Mouse (Mus musculus): Measurements from ENCODE around the gene Mrc1. TPM values are rescaled to one million over a fixed set of nuclear protein-coding genes. Genes with fewer than 3 reads are reported as not detected.

Gene Mrc1
- polyA plus RNA-seq, 1 experiment from 2014 or later: 6.4 TPM

DNA sequence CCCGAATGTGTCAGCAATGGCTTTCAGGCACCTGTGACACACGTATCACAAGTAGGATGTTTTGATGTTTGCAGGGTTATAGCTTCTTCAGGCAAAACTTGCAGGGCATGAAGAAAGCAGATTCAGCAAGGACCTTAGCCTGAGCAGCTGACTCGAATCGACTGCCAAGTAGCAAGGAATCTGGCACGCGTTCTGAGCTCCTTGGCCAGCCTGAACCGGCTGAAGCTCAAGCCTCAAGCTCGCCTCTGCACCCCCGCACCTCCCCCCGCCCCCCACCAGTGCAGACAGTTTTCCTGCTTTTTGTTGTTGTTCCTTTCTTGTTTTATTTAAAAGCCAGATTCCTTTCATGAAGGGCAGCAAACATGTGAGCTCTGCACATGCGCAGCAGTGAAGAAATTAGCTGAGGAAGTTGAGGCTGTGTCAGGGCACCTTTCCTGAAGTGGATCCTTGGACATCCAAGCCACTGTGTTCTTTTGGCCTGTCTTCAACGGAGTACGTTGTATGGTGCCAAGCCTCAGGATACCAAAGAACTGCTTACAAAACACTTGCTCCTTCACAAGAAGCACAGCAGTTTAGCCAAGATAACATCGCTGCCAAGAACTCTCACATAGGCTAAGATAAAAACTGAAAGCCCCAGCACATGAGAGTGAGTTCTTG lies 112.6 kb downstream of the Mrc1 start:
- H3K27ac ChIP-seq: no peak overlapping the region
- peak; percentile 85 for ATAC-seq (replicated peaks)

DNA sequence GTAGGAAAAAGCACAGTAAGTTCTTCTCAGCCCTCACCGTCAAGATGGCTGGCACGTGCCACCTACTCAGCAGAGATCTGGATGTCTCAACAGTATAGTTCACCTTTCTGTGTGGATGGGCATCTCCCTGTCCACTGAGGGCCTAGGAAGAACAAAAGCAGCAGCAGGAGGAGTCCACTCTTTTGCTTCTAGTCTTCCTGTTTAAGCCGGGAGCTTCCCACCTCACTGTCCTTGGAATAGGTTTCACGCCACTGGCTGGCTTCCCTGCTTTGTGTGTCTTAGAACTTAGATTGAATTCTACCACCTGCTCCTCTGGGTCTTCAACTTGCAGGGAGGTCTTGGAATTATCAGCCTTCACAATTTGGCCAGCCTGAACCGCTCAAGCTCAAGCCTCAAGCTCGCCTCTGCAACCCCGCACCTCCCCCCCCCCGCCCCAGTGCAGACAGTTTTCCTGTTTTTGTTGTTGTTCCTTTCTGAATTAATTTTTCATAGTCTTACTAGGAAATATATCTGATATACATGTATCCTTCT lies 113.2 kb downstream of the Mrc1 start:
- ATAC-seq (replicated peaks): peak; percentile 19; the same call in 1 of the 2 replicates
- 88% methylated on average over 8 of the region's 8 CpGs for WGBS
- no peak overlapping the region for H3K4me2 ChIP-seq
- no peak overlapping the region for H3K9ac ChIP-seq
- no peak overlapping the region for H3K27ac ChIP-seq
- H3K27me3 ChIP-seq (replicated peaks): no peaks in the 10 kb centered on the region
- H3K4me3 ChIP-seq: no peak overlapping the region
- no peaks in the 10 kb centered on the region for H3K9me3 ChIP-seq
- H3K4me1 ChIP-seq: no peaks in the 10 kb centered on the region
- H3K36me3 ChIP-seq (replicated peaks): no peaks in the 10 kb centered on the region

More for the DNA sequence above, 112.6 kb downstream of the Mrc1 start:
- no peaks in the 10 kb centered on the region for H3K27me3 ChIP-seq (replicated peaks)
- no peaks in the 10 kb centered on the region for H3K36me3 ChIP-seq (replicated peaks)
- H3K9me3 ChIP-seq: no peaks in the 10 kb centered on the region
- H3K4me1 ChIP-seq: no peaks in the 10 kb centered on the region
- H3K9ac ChIP-seq: no peak overlapping the region
- H3K4me2 ChIP-seq: no peak overlapping the region
- H3K4me3 ChIP-seq: no peak overlapping the region
- WGBS: 73% methylated on average over 14 of the region's 14 CpGs

MicroRNAs encoded within 50 kb of the gene (microRNA counts, 519-probe panel; counts per million panel counts)
- microRNA mmu-miR-511: not detected

Small RNA genes lying within 50 kb of the gene (microRNA-seq; reads per million reads assigned to microRNA genes)
- gene Mir511: 4.4 reads per million, percentile 22 among the genes with 10 or more reads in this experiment

Other genes with a start within 250 kb of the Mrc1 start
- gene Hacd1, start 173.3 kb upstream of the Mrc1 start, polyA plus RNA-seq (2015; fragmentation: Nextera tagmentation; extraction: Ambion mirVana): 71.6 and 73.2 TPM in 2 replicates
- gene Stam, start 155.3 kb upstream of the Mrc1 start, polyA plus RNA-seq (2015; fragmentation: Nextera tagmentation; extraction: Ambion mirVana): 129 and 133 TPM in 2 replicates
- 0.06 and 0.12 TPM in 2 replicates for gene Tmem236, start 54.9 kb upstream of the Mrc1 start, polyA plus RNA-seq (2015; fragmentation: Nextera tagmentation; extraction: Ambion mirVana)
- 2.5 and 3.0 TPM in 2 replicates for gene Slc39a12, start 158.9 kb downstream of the Mrc1 start, polyA plus RNA-seq (2015; fragmentation: Nextera tagmentation; extraction: Ambion mirVana)